Mouse (Mus musculus) left cerebral cortex, postnatal 14 days (tissue): ENCODE measurements around the gene Trp53i13. TPM values are rescaled to one million over a fixed set of nuclear protein-coding genes. Genes with fewer than 3 reads are reported as not detected.
"Not testable (repeated sequence)": the region's sequence is repeated elsewhere in the genome, so short reads cannot be mapped to it uniquely, and the experiment has no call there.

Experiments used
- DNase-seq, 2 experiments: peaks; one replicate each; pipeline ENCODE4 v3.0.0; 2021 to 2022; ENCODE audit warnings: low spot score in 2 of 2, mixed read lengths in 1 of 2
- intact Hi-C: fragments of 180-260 bp; cut with DNase I; formaldehyde crosslinking; loops from one replicate; pipeline ENCODE4 v1.15.1; 2025
- long read RNA-seq, 2 experiments: library from polyadenylated mRNA; stranded (forward); transcript quantifications; one replicate each; pipeline ENCODE4 v2.0.0; 2021
- total RNA-seq, 2 experiments: library from RNA; stranded (reverse); gene quantifications; 2 replicates each; pipeline ENCODE4 v1.2.3; 2021

Trp53i13 gene
- 1 to 10 TPM; 4.9 to 5.8 TPM for total RNA-seq
- long read RNA-seq, experiment 1, transcript Trp53i13-201 (7 exons, 1,463 nt), result major isoform, 7 of 15 reads
- long read RNA-seq, experiment 1, partial matches to known transcripts, result 5 of 15 reads
- long read RNA-seq, experiment 1, other reads (novel, unspliced or antisense), result 3 of 15 reads
- long read RNA-seq, experiment 2, partial matches to known transcripts, result 3 of 12 reads
- long read RNA-seq, experiment 2, other reads (novel, unspliced or antisense), result 6 of 12 reads

DNA sequence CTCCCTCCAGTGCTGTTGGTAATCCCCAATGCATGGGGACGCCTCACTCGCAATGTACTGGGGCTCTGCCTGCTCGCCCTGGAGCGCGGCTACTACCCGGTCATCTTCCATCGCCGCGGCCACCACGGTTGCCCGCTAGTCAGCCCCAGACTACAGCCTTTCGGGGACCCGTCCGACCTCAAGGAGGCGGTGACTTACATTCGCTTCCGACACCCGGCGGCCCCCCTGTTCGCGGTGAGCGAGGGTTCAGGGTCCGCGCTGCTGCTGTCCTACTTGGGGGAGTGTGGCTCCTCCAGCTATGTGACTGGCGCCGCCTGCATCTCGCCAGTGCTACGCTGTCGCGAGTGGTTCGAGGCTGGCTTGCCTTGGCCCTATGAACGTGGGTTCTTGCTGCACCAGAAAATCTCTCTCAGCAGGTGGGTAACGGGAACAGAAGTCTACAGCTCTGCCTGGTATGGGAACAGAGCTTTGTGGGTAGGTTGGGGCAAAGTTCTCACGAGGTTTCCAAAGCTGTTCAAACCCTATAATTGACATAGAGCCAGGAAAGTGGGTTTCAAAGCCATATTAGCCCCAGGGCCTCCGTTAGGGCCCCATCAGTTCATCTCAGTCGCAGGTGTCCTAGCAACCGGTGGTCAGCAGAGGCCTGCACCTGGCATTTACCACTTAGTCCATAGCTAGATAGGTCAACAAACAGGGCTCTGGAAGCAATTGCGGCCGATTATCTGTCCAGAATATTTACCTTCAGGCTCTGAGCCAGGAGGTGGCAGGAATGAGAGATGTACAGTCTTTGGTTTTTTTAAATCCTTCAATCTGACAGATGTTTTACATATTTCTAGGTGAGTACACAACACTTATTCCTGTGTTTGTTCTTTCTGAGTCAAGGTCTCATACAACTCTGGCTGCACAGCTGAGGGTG, at the start of gene Trp53i13:
Gene Trp53i13, minus strand, starts transcription at position 344 of the 916 bp plus-strand sequence.
- intact Hi-C loops, result no loop called here
- DNase-seq, result no peak

DNA sequence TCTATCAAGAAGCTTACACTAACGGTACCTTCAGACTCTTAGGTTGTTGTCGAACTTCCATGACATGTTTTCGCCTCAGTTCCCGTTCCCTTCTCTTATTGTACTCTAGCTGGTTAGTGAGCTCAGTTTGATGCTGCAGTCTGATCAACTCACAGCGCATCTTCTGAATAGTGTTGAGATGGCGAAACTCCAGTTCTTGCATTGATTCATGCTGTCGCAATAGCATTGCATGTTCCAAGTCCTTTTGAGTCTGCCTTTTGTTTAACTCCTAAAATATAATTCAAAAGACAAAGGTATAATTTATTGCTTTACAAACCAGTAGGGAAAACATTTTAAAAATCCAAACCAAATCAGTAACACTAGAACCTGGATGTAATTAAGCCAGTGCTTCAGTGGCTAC, 29.5 kb upstream of the Trp53i13 start:
- intact Hi-C loops, result no loop called here
- DNase-seq, result no peak

GRCm38 (mm10) chr11:77532202-77532846, 16.5 kb upstream of the Trp53i13 start:
- intact Hi-C loops, result no loop called here
- DNase-seq, result no peak

- intact Hi-C loops, result no loop called here
- DNase-seq, result no peak
Observed at GRCm38 (mm10) chr11:77530862-77531261, 15.1 kb upstream of the Trp53i13 start.

DNA sequence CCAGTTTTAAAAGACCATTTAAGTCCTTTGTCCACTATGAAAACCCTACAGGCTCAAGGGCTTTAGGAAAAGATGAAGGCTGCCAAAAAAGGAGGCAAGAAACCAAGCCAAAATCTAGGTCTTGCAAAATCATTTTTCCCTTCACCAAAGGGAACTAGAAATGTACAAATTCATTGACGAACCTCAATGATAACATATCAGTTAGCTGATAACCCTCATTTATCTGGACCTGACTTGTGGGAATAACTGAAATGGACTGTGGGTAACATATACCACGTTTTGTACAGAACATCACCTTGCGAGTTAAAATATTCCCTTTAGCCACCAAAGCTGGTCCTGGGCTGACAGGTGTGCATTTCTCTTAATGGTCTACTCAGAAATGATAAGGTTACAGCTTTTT, 13.9 kb upstream of the Trp53i13 start:
- DNase-seq, result no peak
- intact Hi-C loops, result no loop called here

- intact Hi-C loops, result not testable (repeated sequence)
Observed at GRCm38 (mm10) chr11:77528420-77528819, 12.6 kb upstream of the Trp53i13 start.

GRCm38 (mm10) chr11:77525804-77526486, 10.2 kb upstream of the Trp53i13 start:
- DNase-seq, result no peak
- intact Hi-C loops, result no loop called here

More at GRCm38 (mm10) chr11:77528420-77528819, 12.6 kb upstream of the Trp53i13 start:
- not testable (repeated sequence) for DNase-seq

DNA sequence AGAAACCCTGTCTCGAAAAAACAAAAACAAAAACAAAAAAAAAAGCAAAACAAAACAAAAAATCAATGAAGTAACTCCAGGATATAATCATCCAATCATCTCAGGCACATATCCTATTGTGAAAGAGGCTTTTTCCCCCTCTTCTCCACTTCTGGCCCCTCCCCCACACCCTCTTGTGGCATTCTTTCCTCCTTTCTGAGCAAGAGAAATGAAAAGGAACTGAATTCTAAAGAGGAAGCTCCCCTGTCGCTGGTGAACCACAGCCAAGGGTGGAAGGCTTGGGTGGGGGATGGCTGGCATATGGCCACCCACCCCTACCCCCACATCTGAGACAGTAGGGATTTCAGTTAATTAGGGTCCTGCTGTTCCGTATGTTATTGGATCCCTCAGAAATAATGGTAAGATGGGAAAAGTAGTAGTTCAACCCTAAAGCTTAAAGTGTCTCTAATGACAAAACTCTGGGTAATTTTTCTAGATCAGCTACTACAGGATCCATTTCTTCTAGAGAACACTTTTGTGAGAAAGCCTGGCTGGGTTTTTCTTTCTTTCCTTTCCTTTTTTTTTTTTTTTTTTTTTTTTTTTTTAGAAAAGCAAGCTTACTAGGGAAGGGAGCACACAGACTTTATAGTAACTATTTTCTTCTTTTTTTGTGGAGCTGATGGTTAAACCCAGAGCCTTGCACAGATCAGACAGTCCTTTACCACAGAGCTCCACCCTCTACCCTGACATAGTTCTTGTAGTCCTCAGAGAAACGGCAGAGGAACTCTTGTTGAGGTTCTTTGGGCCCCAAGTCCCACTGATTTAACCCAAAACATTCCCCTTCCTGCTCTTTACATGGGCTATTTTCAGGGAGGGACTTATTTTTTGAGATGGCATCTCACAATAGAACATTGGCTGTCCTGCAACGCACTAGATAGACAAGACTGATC, 5.1 kb upstream of the Trp53i13 start:
- no peak for DNase-seq
- intact Hi-C loops, result no loop called here

GRCm38 (mm10) chr11:77519043-77519442, 3.3 kb upstream of the Trp53i13 start, which contains the start of gene Gm10392:
TSS of gene Gm10392 (minus strand) at chr11:77519198.
- intact Hi-C loops, result no loop called here

DNA sequence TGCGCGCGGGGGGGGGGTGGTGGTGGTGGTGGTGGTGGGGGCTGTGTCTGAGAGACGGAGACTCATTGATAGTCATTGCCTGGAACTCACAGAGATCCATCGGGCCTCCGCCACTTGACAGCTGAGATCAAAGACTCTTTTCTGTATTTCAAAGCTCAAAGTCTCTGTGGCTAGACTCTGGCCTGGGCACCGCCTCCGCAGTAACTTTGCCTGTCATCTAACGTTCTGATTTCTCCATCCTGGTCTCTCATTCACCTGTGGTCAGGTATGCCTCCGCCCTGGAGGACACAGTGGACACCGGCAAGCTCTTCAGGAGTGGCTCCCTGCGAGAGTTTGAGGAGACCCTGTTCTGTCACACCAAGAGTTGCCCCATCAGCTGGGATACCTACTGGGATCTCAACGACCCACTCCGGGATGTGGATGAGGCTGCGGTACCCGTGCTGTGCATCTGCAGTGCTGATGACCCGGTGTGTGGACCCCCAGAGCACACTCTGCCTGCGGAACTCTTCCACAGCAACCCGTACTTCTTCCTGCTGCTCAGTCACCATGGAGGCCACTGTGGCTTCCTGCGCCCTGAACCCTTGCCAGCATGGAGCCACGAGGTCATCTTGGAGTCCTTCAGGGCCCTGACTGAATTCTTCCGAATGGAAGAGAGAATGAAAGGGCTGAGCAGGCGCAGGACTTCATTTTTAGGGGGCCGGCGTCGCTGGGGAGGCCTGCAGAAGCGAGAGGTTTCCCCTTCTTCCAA, 2.4 kb upstream of the Trp53i13 start:
- intact Hi-C loops, result no loop called here
- DNase-seq, result no peak

More at GRCm38 (mm10) chr11:77519043-77519442, 3.3 kb upstream of the Trp53i13 start, which contains the start of gene Gm10392:
- DNase-seq, result no peak

DNA sequence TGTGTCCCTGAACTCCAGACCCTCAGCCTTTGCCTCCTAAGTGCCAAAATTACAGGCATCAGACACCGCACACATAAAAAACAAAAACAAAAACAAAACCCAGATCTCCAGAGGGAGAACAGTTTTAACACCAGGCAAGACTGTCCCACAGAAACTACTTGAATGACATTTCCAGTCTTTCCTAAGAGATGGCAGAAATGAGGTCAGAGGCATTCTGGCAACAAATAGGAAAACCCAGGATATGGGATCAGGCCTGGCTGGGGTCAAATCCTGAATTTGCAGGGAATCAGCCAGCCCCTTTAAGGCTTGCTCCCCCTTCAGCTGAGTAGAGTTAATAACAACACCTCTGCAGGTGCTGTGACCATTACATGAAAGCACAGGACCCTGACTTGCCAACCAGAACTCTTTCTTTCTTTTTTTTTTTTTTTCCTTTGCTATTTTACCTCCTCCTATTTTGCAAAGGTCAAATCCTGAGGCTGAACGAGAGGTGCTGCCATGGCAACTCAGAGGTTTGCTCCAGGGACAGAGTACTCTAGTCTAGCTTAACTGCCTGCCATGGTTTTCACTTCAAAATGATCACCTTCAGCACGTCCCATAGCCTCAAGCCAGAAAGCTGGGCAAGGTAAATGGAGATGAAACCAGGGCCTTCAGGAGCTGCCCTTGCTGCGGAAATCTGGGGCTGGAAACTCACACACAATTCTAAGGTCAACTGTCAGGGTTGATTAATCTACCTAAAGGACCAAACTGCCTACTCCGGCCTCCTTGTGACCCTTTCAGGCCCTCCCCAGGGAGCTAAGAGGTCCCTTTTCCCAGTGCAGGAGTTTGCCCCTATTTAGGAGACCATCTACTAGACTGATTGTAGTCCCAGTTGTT, 1.0 kb upstream of the Trp53i13 start:
- intact Hi-C loops, result no loop called here

GRCm38 (mm10) chr11:77514832-77515636, 746 bp downstream of the Trp53i13 start, which contains the start of gene Abhd15:
TSS of gene Abhd15 (plus strand) at chr11:77515121.
- intact Hi-C loops, result no loop called here

More for the DNA sequence above, 1.0 kb upstream of the Trp53i13 start:
- no peak for DNase-seq

GRCm38 (mm10) chr11:77514281-77514831, 1.4 kb downstream of the Trp53i13 start:
- intact Hi-C loops, result no loop called here
- DNase-seq, result no peak

More at GRCm38 (mm10) chr11:77514832-77515636, 746 bp downstream of the Trp53i13 start, which contains the start of gene Abhd15:
- DNase-seq, result peak in 1 of 2 experiments; percentile 68

DNA sequence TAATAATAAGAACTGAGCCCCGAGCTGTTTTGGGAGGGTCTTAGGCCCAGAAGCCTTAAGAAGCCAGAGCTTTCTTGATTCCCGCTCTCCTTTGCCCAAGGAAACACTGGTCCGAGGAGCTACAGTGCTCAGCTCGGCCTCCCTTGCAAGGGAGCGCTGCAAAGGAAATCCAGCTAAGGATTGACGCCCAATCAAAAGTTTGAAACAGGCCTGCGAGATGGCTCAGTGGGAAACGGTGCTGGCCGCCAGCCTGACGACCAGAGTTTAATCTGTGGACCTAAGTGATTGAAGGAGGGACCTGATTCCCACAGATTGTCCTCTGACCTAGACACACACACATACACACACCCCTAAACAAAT, 2.0 kb downstream of the Trp53i13 start:
- no peak for DNase-seq
- intact Hi-C loops, result no loop called here
